Mouse (Mus musculus) embryo, embryonic 9.5 days (tissue): ENCODE measurements around the gene Gbp2b.
"Not testable (repeated sequence)": the region's sequence is repeated elsewhere in the genome, so short reads cannot be mapped to it uniquely, and the experiment has no call there.

ENCODE experiments used
- DNase-seq: peaks from one replicate; pipeline ENCODE4 v3.0.0-alpha.2; 2017; ENCODE audit errors: extremely low spot score

Gbp2b gene

GRCm38 (mm10) chr3:142620956-142621562, 26.4 kb downstream of the Gbp2b start:
- no peak for DNase-seq

- no peak for DNase-seq
These were observed 35.7 kb downstream of the Gbp2b start for GRCm38 (mm10) chr3:142630385-142630784.

GRCm38 (mm10) chr3:142640201-142640600, 45.6 kb downstream of the Gbp2b start:
- DNase-seq = peak; percentile 70

- DNase-seq = peak; percentile 33
These were observed 51.3 kb downstream of the Gbp2b start for GRCm38 (mm10) chr3:142645949-142646348.

GRCm38 (mm10) chr3:142647836-142648235, 53.2 kb downstream of the Gbp2b start:
- DNase-seq = not testable (repeated sequence)

- no peak for DNase-seq
These were observed 55.6 kb downstream of the Gbp2b start for GRCm38 (mm10) chr3:142650205-142650604.

- DNase-seq = no peak
These were observed 70.1 kb downstream of the Gbp2b start for GRCm38 (mm10) chr3:142664723-142665122.
